Mouse (Mus musculus) ES-E14 (cell line): Measurements from ENCODE around the gene Tm9sf3.

ENCODE experiments used
- HCFC1 ChIP-seq: IDR thresholded peaks from 2 replicates; pipeline ENCODE4 v1.6.1; 2012; ENCODE audit warnings: low read length, inconsistent platforms, borderline replicate concordance; ENCODE audit not compliant: insufficient read depth
- MAFK ChIP-seq: IDR thresholded peaks from 2 replicates; pipeline ENCODE4 v1.6.1; 2014; ENCODE audit warnings: mild to moderate bottlenecking, low read depth, low read length, inconsistent platforms; ENCODE audit not compliant: insufficient read depth
- ZC3H11A ChIP-seq: IDR thresholded peaks from 2 replicates; pipeline ENCODE4 v1.6.1; 2012; ENCODE audit warnings: low read depth, mild to moderate bottlenecking, inconsistent platforms, low read length, borderline replicate concordance
- ZNF384 ChIP-seq: IDR thresholded peaks from 2 replicates; pipeline ENCODE4 v1.6.1; 2012; ENCODE audit warnings: low read depth, low read length, inconsistent platforms

DNA sequence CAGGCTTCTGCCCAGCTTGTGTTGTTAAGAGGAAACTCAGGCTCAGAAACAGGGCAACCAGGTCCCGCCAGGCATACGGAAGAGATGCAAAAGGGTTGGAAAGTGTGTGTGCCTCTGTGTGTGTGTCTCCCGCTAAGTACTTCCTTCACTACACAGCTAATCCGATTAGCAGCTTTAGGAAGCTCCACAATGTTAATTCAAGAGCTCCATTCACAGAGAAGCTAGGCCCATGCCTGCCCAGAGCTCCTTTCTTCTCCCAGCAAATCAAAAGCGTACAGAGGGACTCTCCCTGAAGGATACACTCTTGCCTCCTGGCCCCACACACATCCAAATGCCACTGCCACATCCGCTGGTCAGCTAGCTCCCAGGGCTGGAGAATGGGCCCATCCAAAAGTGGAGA is 86.5 kb downstream of the Tm9sf3 start:
- TF ChIP-seq ZC3H11A (no peak), ZNF384 (no peak), MAFK (no peak), HCFC1 (no peak)
